Mouse (Mus musculus): ENCODE data around the gene Fbxo11.

- no peak for TF ChIP-seq CTCF (IDR thresholded peaks at IDR 0.05; ENCODE audit: extremely low read depth, insufficient read length, insufficient replicate concordance, low read depth, low read length)
- no peak for TF ChIP-seq POLR2A (IDR thresholded peaks at IDR 0.05; ENCODE audit: low read depth, low read length)
Measured at GRCm38 (mm10) chr17:88081446-88081845, 16.4 kb upstream of the Fbxo11 start.
